Mouse (Mus musculus) liver, embryonic 14.5 days (tissue): ENCODE measurements around the gene Gadl1.

Source experiments
- CTCF ChIP-seq: IDR thresholded peaks from 2 replicates; pipeline ENCODE4 v1.5.1; 2016; ENCODE audit warnings: antibody characterized with exemption, low read depth, control low read depth
- EP300 ChIP-seq: IDR thresholded peaks from 2 replicates; pipeline ENCODE4 v1.6.1; 2016; ENCODE audit warnings: antibody characterized with exemption, low read depth

- TF ChIP-seq CTCF (no peak), EP300 (no peak)
Measured at GRCm38 (mm10) chr9:115932741-115933140, 23.5 kb downstream of the Gadl1 start.
